Mouse (Mus musculus) cerebellum, adult 8-10 months (tissue): Measurements from ENCODE around the gene Prpf38b.
"Not testable (repeated sequence)": the region's sequence is repeated elsewhere in the genome, so short reads cannot be mapped to it uniquely, and the experiment has no call there.

ENCODE experiments used
- DNase-seq: peaks from one replicate; pipeline ENCODE4 v3.0.0; 2022

The Prpf38b gene

DNA sequence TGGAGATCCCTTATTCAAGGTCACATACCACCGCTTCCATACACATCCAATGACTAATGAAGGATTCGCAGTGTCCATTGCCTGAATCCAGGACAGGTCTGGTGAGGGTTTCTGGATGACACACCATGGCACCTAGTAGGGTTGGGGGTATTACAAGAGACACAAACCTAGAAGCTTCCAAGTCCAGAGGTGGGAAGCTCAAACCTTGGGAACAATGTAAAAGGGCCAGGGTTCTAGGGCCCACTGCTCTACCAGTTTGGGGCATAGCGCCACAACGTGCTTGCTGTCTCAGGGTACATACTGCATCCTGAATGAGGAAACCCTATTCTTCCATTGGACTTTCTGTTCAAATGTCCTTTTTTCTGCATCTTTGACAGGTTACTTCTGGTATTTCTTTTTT, 12.9 kb downstream of the Prpf38b start:
- DNase-seq, result no peak

DNA sequence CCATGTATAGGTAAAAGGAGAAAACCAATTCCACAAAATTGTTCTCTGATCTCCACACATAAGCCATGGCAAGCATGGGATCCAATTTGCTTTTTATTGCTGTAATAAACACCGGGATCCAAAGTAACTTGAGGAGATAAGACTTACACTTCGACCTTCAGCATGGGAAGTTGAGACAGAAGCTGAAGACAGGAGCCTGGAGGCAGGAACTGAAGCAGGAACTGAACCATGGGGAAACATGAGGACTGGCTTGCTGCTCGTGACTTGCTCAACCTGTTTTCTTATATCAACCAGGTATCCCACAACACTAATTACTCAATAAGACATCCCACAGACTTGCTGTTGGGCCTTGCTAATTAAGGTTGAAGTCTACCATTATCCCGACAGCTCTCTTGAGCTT, 18.6 kb downstream of the Prpf38b start:
- no peak for DNase-seq

DNA sequence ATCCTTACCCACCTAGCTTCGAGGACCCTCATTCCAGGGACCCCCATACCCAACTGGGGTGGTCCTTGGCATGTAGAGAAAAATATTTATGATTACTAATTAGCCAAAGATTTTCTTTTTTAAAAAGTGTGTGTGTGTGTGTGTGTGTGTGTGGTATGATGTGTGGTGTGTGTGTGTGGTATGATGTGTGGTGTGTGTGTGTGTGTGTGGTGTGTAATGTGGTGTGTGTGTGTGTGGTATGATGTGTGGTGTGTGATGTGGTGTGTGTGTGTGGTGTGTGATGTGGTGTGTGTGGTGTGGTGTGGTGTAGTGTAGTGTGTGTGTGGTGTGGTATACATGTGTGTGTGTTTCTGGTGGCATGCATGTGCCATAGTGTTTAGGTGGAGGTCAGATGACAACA, 19.4 kb downstream of the Prpf38b start:
- DNase-seq, result no peak

DNA sequence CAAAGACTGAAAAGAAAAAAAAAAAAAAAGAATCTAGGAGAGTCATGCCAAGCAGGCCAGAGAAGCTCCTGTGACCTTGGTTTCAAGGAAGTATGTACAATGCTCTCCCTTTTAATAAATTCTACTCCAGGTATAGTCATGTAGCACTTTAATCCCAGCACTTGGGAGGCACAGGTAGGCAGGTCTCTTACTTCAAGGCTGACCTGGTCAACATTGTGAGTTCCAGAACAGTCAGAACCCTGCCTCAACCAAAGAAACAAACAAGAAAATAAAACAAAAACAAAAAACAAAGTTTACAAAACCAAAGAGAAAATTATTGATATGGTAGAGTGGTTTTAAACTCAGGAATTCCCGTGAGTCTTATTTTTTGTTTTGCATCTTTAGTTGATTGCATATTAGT, 21.6 kb downstream of the Prpf38b start, which contains the start of gene Fndc7:
Gene Fndc7 (minus strand): TSS at position 101 of the 400 bp plus-strand sequence.
- no peak for DNase-seq

DNA sequence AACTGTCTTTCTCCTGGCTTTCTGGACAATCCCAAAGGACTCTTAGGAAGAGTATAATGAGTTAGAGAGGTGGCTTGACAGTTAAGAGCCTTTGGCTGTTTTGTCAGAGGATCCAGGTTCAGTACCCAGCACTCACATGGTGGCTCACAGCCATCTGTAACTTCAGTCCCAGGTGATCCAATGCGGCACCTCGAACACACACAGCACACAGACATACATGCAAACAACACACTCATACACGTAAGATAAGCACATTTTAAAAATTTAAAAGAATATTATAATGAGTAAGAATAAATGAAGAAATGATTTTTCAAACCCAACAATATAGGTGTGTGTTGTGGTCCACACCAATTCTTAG, 23.9 kb downstream of the Prpf38b start:
- DNase-seq, result no peak

DNA sequence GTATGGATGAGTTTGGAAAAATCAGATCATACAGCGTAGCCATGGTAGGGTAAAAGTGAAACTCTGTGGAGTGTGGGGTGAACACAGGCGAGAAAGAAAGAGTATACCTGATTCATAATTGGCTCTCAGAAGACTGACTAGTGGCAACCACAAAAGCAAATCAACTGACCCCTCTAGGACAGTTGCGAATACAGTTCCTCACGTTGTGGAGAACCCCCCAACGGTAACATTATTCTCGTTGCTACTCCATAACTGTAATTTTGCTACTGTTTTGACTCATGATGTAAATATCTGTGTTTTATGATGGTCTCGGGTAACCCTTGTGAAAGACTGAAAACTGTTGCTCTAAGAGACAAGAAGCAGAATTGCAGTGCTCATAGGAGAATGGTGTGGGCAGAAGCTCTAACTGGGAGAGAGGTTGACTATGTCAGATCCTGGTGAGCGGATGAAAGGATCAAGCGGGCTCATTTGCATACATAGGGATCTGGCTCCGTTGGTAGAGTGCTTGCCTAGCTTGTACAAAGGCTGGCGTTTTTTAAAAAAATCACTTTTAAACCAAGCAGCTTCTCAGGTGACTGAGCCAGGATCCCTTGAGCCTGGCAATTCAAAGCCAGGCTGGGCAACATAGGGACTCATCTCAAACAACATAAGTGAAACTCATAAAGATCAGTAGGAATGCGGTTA, 24.5 kb downstream of the Prpf38b start:
- no peak for DNase-seq

DNA sequence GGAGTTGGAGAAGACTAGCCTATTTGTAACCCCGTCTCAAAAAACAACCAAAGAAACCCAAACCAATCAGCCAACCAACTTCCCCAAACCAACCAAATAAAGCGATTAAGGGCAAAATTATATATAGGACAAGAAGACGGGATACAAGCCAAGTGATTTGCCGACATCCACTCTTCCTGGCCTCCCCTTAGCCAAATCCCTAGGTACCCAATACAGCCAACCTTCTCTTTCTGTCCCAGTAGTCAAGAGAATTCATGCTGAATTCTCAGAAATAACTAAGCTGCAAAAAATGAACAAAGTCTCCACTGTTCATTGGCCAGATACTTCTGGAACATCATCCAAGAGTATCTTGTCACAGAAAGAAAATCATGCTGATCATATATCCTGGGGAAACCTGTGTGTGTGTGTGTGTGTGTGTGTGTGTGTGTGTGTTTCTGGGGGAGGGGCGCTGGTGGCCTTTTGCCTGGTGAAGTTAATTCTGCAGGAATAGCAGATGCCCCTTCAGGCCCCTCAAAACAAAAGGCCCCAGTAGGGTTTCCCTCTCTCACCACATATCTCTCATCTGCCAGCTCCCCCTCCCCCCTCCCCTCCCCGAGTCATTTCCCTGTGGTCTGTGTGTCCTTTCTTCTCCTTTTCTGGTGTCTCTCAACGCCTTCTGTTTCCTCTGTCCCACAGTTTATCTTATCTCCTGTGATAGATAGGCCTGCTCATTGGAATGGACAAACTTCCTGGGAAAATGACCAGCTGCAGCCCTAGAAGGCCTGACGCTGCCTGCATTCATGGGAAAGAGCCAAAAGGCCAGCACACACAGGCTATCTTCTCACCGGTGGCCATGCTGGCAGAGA, 25.6 kb downstream of the Prpf38b start:
- no peak for DNase-seq

- no peak for DNase-seq
Measured at GRCm38 (mm10) chr3:108884706-108885289, 26.7 kb downstream of the Prpf38b start.

- DNase-seq, result no peak
Measured at GRCm38 (mm10) chr3:108883067-108883466, 28.5 kb downstream of the Prpf38b start.

- DNase-seq, result not testable (repeated sequence)
Measured at GRCm38 (mm10) chr3:108881873-108882272, 29.7 kb downstream of the Prpf38b start.

GRCm38 (mm10) chr3:108880544-108881507, 30.7 kb downstream of the Prpf38b start:
- DNase-seq, result no peak

DNA sequence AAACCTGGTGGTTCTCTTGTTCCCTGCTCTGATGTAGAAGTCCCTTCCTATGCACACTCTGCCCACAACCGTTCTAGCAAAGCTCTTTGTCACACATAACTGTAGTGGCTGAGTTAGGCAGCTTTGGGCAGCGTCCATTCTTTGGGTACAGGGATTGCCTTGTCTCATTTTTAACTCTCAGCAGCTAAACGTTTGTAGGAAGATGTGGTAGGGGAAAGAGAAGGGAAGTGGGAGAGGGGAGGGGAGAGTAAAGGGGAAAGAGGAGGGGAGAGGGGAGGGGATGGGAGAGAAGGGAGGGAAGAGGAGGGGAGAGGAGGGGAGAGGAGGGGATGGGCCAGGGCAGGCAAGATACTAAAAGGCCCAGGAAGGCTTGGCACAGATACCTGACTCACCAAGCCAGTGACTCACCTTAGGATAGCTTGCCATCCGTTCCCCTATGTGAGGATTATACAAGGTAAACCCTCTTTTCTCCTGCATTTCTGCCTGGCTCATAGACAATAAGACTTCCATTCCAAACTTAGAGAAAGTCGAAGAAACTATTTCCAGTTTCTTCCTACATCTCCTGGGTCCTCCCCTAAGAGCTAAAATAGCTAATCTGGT, 31.6 kb downstream of the Prpf38b start:
- no peak for DNase-seq

GRCm38 (mm10) chr3:108879129-108879528, 32.4 kb downstream of the Prpf38b start:
- DNase-seq, result no peak

DNA sequence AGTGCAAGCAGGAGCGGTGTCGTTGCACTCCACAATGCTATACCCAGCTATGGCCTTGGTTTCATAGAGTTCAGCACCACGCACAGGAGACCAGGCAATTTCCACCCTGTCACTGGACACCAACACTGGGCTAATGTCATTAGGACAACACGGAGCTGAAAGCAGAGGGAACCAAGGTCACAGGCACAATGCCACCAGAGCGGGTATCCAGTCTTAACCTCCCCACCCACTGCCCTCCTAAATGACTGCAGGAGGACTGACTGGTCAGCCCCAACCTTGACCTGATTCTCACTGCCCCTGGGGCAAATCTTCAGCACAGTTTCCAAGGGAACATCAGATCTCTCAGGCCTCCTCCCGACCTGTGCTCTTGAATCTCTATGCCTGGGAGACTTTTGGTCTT, 40.9 kb downstream of the Prpf38b start:
- DNase-seq, result no peak

DNA sequence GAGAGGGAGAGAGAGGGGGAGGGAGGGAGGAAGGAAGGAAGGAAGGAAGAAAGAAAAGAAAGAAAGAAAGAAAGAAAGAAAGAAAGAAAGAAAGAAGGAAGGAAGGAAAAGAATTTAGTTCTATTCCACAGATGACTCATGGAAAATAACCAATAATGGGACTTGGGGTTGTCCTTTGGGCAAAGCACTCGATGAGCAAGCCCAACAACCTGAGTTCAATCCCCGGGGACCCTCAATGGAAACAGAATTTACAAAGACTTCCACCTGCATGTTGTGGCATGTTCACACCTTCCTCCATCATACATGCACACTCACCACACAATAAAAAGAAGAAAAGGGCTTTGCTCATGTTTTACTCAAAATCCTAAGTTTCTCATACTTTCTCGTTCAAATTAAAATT, 44.1 kb downstream of the Prpf38b start:
- no peak for DNase-seq

DNA sequence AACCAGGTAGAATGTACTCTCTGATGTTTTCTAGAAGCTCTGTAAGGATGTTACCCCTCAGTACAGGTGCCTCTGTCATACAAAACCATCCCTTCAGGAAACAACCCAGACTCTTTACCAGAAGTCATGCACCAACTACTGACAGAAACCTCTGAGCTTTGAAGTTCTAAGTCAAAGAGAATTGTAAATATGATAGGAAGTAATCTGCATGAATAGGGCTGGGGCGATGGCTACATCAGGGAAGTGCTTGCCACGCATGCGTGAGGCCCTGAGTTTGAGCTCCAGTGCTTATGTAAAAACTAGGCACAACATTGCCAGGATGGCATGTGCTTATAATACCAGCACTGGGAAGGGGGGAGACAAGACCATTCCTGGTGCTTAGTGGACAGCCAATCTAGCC, 45.9 kb downstream of the Prpf38b start:
- no peak for DNase-seq

DNA sequence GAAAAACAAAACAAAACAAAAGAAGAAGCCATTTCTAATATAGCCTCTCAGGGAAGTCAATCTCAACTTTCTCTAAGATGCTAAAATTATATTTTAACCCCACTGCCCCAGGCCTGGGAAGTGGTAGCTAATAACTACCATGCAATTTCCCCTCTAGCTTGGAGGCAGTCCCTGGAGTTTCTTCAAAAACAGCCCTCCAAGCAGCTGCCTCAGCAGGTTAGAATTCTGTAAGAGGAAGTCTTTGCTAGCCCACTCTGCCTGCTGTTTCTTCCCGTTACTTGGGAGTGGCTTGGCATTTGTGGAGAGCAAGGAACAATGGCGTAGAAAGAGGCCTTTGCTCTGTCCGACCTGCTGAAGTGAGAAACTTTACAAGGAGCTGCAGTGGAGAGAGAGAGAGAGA, 46.4 kb downstream of the Prpf38b start:
- DNase-seq, result no peak

GRCm38 (mm10) chr3:108863091-108863490, 48.4 kb downstream of the Prpf38b start:
- no peak for DNase-seq

- DNase-seq, result not testable (repeated sequence)
Measured at GRCm38 (mm10) chr3:108862282-108862681, 49.2 kb downstream of the Prpf38b start.

DNA sequence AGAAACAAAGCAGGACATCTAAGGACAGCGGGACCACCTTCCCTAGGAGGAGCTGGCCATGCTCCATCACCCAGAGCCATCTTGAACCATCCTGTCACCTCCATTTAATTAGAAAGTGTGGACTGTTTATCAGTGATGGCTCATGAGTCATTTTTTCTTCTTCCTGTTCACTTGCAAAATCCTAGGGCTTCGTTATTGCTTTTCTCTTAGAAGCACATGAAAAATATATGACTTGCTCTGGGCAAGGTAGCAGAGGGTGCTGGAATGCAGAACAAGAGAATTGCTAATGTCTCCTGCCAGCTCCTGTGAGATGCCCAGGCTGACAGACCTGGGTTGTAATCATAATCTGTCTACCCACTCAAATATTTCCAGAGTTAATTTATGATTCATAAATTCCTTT, 50.7 kb downstream of the Prpf38b start:
- DNase-seq, result no peak

DNA sequence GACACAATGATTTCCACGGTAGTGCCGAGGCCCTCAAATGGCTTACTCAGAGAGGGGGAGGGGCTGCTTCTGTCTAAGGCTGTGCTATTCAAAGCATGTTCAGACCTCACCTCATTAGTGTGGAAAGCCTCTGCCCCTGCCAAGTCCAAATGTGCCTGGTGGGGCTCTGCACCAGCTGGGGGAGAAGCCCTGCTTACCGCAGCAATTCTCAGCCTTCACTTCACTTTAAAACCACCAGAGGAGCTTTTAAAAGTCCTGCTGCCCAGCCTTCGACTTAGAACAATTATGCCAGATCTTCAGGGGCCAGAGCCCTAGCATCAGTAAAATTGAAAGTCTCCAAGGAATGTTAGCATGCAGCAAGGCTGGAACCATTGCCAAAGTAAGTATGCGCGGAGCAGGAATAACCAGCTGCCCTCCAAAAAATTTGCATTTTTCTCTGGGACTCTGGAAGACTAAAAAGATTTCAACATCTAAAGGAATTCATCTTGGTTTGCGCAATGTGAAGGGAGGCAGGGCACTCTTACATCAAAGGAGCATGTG, 53.2 kb downstream of the Prpf38b start:
- no peak for DNase-seq

- no peak for DNase-seq
Measured at GRCm38 (mm10) chr3:108857714-108858113, 53.8 kb downstream of the Prpf38b start.
